Mouse (Mus musculus): ENCODE data around the gene Igbp1. TPM values are rescaled to one million over a fixed set of nuclear protein-coding genes. Genes with fewer than 3 reads are reported as not detected.

Igbp1 gene
- polyA plus RNA-seq, 1 experiment from 2014 or later, result 25.3 TPM

GRCm38 (mm10) chrX:100517626-100518025 is 23.5 kb downstream of the Igbp1 start:
- H3K4me3 ChIP-seq (replicated peaks), result no peak overlapping the region
- H3K27me3 ChIP-seq (replicated peaks), result 0 out of 2 replicates have a peak, but pooled peaks cover 2% of the 10 kb centered on the region
- 90% methylated on average over 6 of the region's 6 CpGs for WGBS
- no peak overlapping the region for H3K27ac ChIP-seq (replicated peaks)
- no peaks in the 10 kb centered on the region for H3K9me3 ChIP-seq (replicated peaks)
- H3K9ac ChIP-seq (replicated peaks), result no peak overlapping the region
- no peaks in the 10 kb centered on the region for H3K4me1 ChIP-seq
- ATAC-seq (ENCODE audit: low FRiP score), result no peak
- H3K4me2 ChIP-seq, result no peak overlapping the region
- H3K36me3 ChIP-seq, result 0 out of 2 replicates have a peak, but pooled peaks cover 2% of the 10 kb centered on the region

- Histone ChIP-seq H3K9me3 (replicated peaks) (no peaks in the 10 kb centered on the region), H3K27me3 (replicated peaks) (0 out of 2 replicates have a peak, but pooled peaks cover 2% of the 10 kb centered on the region), H3K4me2 (no peak overlapping the region), H3K9ac (replicated peaks) (no peak overlapping the region), H3K4me3 (replicated peaks) (no peak overlapping the region), H3K36me3 (0 out of 2 replicates have a peak, but pooled peaks cover 2% of the 10 kb centered on the region), H3K4me1 (no peaks in the 10 kb centered on the region), H3K27ac (replicated peaks) (no peak overlapping the region)
- 92% methylated on average over 2 of the region's 2 CpGs for WGBS
- no peak for ATAC-seq (ENCODE audit: low FRiP score)
Measured at GRCm38 (mm10) chrX:100518532-100518931, 24.4 kb downstream of the Igbp1 start.

- Histone ChIP-seq H3K9ac (replicated peaks) (no peak within 1 kb of the TSS), H3K36me3 (no peaks in the 10 kb centered on the region), H3K27ac (replicated peaks) (no peak within 1 kb of the TSS), H3K4me1 (no peaks in the 10 kb centered on the region), H3K27me3 (replicated peaks) (0 out of 2 replicates have a peak, but pooled peaks cover 3% of the 10 kb centered on the region), H3K4me3 (replicated peaks) (no peak within 1 kb of the TSS), H3K4me2 (no peak within 1 kb of the TSS), H3K9me3 (replicated peaks) (no peaks in the 10 kb centered on the region)
- ATAC-seq (ENCODE audit: low FRiP score), result no peak
- 86% methylated on average over 4 of the region's 4 CpGs for WGBS
Measured at GRCm38 (mm10) chrX:100524471-100524870, 30.4 kb downstream of the Igbp1 start, which contains the start of gene Dgat2l6. Dgat2l6 (plus strand) TSS chrX:100524838.

- Histone ChIP-seq H3K9me3 (replicated peaks) (no peaks in the 10 kb centered on the region), H3K27ac (replicated peaks) (no peak overlapping the region), H3K9ac (replicated peaks) (no peak overlapping the region), H3K4me1 (no peaks in the 10 kb centered on the region), H3K4me3 (replicated peaks) (no peak overlapping the region), H3K27me3 (replicated peaks) (no peaks in the 10 kb centered on the region; the same call in 1 of the 2 replicates), H3K36me3 (no peaks in the 10 kb centered on the region), H3K4me2 (no peak overlapping the region)
- ATAC-seq (ENCODE audit: low FRiP score), result no peak
- 80% methylated on average over 3 of the region's 3 CpGs for WGBS
Measured at GRCm38 (mm10) chrX:100556026-100556425, 61.9 kb downstream of the Igbp1 start.

GRCm38 (mm10) chrX:100565696-100566095 is 71.6 kb downstream of the Igbp1 start:
- no peak overlapping the region for H3K9ac ChIP-seq (replicated peaks)

More at GRCm38 (mm10) chrX:100565696-100566095, 71.6 kb downstream of the Igbp1 start:
- ATAC-seq (ENCODE audit: low FRiP score), result no peak
- WGBS, result 85% methylated on average over 3 of the region's 3 CpGs
- Histone ChIP-seq H3K4me2 (no peak overlapping the region), H3K27me3 (replicated peaks) (no peaks in the 10 kb centered on the region), H3K27ac (replicated peaks) (no peak overlapping the region), H3K4me3 (replicated peaks) (no peak overlapping the region), H3K4me1 (no peaks in the 10 kb centered on the region), H3K9me3 (replicated peaks) (no peaks in the 10 kb centered on the region), H3K36me3 (no peaks in the 10 kb centered on the region)

Other genes with a start within 250 kb of the Igbp1 start
- gene Otud6a, start 65.3 kb upstream of the Igbp1 start, polyA plus RNA-seq (2015; fragmentation: Nextera tagmentation; extraction: Ambion mirVana), result not detected in 2 replicates
- gene Awat2, start 51.6 kb upstream of the Igbp1 start, polyA plus RNA-seq (2015; fragmentation: Nextera tagmentation; extraction: Ambion mirVana), result 0.12 and 0.22 TPM in 2 replicates
- gene Dgat2l6, start 30.5 kb downstream of the Igbp1 start, polyA plus RNA-seq (2015; fragmentation: Nextera tagmentation; extraction: Ambion mirVana), result not detected in 2 replicates
- not detected in 2 replicates for gene Awat1, start 78.0 kb downstream of the Igbp1 start, polyA plus RNA-seq (2015; fragmentation: Nextera tagmentation; extraction: Ambion mirVana)
- not detected in 2 replicates for gene P2ry4, start 100.6 kb downstream of the Igbp1 start, polyA plus RNA-seq (2015; fragmentation: Nextera tagmentation; extraction: Ambion mirVana)
- not detected in 2 replicates for gene Arr3, start 111.2 kb downstream of the Igbp1 start, polyA plus RNA-seq (2015; fragmentation: Nextera tagmentation; extraction: Ambion mirVana)
- gene Kif4, start 131.4 kb downstream of the Igbp1 start, polyA plus RNA-seq (2015; fragmentation: Nextera tagmentation; extraction: Ambion mirVana), result 3.6 and 7.3 TPM in 2 replicates
- 89.3 and 91.5 TPM in 2 replicates for gene Pdzd11, start 132.3 kb downstream of the Igbp1 start, polyA plus RNA-seq (2015; fragmentation: Nextera tagmentation; extraction: Ambion mirVana)
- gene Gdpd2, start 235.6 kb downstream of the Igbp1 start, polyA plus RNA-seq (2015; fragmentation: Nextera tagmentation; extraction: Ambion mirVana), result 27.3 and 31.7 TPM in 2 replicates